Mouse (Mus musculus): ENCODE results near the gene Enpp3.

Gene Enpp3

DNA sequence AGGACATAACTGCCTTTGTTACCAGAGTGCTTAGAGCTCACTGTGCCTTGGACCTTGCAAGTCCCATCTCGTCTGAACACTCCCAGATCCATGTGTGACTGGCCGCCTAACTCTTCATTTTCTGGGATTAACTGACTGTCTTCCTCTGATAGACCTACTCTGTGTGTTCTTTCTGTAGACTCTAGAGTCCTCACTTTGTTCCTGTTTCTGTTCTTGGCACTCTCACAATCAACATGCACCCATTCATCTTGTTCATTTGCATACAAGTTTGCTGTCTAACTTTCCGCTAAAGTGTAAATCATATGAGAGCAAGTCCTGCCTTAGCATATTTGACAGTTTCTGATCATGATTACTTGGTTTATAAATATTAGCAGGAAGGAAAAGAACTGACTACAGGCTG, 79.4 kb downstream of the Enpp3 start:
- no peak for DNase-seq (ENCODE audit: low spot score in 2 of 2)

DNA sequence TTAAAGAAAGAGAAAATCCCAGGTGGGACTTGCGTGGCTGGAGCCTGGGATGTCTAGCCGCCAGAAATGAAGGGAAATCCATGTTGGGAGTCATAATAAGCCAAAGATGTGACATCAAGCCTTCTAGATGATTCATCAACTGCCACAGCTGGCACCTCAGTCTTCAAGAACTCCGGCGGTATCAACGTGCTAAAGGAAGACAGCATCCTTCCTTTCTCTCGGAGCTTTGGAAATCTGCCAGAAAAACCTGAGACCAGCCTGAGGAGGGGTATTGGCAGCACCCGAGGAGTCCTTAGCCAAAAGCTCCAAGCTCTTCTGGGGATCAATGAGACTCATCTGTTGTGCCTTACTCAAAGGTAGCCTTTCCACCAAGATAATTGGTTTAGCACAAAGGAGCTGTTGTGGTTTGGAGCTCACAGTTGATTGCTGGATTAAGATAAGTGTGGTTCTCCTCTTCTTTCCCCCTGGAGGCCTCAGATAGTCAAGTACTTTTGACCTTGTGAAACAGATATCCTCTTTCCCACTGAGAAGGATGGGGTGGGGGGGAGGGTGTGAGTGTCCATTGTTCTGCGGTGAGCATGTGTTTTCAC, 84.2 kb downstream of the Enpp3 start:
- DNase-seq (ENCODE audit: low spot score in 2 of 2) = no peak

DNA sequence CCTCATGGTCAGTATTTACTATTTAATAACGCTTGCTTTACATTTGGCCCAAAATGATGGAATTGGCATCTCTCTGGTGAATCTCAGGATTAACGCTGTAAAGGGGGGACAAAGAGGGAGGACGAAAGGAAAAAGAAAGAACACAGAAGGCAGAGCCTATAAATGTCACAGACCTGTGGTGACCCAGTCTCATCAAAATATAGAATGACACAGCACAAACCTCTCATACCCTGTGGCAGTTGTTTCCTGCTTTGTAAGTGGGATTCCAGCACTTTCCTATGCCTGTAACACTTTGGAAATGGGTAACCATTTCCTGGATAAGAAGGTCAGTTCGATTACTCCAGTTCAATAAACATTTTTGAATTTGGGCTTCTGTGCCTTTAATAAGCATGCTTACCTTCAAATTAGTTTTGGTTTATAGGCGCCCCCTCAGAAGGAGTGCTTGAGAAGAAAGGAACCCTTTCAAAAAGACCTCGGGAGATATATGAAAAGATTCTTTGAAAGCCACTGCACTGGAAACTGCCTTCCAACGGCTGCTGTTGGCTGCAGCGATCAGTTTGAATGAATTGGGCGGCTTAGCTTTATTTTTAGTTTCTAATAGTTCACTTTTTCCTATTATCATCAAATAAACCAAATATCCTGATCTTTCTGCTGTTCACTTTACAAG, 87.6 kb downstream of the Enpp3 start:
- no peak for DNase-seq (ENCODE audit: low spot score in 2 of 2)

DNA sequence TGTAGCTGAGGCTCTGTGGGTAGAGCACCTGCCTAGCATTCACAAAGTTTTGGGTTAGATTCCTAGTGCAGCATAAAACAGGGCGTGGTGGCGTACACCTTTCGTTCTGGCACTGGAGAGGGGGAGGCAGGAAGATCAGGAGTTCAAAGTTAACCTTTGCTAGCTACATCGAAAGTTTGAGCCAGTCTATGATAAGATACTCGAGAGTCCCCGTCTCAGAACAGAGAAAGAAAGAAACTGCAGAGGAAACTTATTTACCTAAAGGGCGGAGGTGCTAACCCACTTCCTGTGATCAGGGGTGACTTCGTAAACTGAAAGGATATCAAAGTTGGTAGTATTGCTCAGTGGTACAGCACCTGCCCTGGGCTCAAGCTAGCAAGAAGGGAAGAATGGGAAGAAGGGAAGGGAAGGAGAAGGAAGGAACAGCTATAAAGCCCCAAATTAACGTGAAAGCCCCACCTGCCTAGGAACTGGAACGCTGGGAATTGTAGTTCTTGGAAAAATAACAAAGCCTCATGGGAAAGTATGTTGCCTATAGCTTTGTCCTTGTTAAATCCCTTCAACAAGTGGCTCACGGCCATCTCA, 88.3 kb downstream of the Enpp3 start:
- DNase-seq (ENCODE audit: low spot score in 2 of 2) = no peak

DNA sequence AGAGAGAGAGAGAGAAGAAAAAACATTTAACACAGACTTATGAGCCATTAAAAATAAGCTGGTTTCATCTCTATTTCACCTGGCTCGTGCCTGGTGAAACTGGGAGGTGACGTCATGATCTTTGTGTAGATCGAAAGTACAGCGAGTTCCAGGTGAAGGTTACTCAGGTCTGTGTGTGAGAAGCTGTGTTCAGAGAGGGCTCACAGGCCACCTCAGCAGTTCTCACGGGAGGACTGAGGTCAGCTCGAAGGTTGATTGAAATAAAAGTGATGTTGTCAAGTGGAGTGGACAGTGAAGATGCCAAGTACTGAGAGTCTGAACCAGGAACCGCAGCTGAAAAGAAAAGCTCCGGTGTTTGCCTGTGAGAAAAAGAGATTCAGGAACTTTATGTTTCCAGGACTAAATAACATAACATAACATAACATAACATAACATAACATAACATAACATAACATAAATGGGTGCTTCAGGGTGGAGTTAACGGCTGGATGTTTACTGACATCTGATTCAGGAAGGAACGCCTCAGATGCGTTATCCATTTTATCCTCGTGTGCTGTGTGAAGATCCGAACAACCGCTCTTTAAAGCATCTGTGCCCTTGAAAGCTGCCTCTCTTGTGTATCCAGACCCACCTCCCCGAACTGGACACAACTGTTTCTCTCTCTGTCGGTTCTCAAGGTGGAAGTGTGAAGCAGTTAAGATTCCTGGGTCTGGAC, 88.9 kb downstream of the Enpp3 start:
- DNase-seq (ENCODE audit: low spot score in 2 of 2) = no peak

DNA sequence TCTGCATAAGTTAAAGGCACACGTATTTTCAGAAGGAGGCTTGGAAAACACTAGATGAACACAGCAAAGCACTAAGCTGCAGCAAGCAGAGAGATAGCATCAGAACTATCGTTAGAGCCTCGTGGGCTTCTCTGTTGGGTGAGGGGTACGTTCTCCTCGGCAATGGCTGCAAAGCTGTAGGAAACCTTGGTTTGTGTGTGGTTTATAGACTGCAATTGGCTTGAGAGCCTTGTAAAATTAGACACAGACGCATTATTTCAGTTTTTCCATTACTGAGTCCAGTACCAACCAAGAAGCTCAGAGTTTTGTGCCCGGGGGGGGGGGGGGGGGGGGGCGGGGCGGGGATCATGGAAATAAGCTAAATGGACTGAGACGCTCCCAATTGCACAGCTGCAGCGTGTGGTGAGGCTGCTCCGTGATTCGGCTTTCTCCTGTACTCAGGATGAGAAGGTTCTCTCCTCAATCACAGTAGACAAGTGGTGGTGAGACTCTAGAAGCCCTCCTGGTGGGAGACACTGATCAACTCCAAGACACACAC, 99.6 kb downstream of the Enpp3 start:
- no peak for DNase-seq (ENCODE audit: low spot score in 2 of 2)

DNA sequence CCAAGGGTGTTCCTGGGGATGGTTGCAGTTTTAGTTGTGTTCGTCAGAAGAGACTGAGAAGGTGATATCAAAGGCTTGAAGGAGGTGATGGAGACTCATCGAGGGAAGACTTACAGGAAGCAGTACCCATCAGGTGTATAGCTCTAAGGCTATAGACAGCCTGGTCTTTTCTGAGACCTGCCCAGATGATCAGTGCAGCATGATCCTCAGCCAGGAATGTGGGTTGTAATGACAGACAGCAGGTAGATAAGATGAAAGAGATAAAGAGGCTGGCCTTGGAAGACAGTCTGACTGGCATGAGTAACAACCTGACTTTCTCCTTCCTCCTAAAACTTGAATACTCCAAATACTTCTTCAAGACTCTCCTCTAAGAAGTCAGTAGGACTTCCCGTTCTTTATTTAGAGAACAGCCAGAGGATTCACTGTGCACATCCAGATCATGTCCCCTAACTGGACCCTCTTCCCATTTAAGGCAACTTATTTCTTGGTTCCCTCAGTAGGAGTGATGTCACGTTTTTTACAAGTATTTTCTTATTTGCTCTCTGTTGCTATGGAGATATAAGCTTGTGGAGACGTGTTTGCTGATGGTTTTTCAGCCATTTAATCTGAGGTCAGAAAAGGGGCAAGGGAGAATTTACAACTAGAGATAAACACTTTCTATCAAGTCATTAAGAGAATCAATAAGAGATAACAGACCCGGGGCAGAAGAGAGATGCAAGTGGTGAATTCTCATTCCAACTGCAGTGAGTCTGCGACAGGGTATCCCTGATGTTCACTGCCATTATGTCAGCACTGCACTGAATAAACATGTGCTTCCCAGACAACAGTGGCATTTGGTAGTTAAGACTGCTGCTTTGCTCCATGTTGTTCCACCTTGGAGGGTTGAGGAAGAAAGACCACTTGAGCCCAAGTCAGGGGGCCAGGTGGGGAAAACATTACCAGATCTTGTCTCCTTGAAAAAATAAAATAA, 101.1 kb downstream of the Enpp3 start:
- no peak for DNase-seq (ENCODE audit: low spot score in 2 of 2)

DNA sequence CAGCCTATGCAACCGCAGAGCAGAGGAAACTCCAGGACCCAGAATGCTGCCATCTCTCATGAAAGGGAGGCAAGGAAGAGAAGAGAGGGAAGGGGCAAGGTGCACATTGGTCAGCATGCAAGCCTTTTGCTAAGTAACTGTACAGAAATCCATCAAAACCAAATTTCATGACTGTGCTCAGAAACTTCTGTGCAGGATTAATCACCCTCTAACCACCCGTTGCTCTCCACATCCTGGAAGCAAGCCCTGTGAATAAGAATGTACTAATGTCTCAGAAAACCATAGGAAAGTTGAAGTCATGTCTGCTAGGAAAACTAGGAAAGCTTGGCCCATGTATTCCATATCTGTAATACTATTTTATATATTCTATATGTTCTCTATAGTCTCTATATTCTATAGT, 103.5 kb downstream of the Enpp3 start:
- DNase-seq (ENCODE audit: low spot score in 2 of 2) = no peak

DNA sequence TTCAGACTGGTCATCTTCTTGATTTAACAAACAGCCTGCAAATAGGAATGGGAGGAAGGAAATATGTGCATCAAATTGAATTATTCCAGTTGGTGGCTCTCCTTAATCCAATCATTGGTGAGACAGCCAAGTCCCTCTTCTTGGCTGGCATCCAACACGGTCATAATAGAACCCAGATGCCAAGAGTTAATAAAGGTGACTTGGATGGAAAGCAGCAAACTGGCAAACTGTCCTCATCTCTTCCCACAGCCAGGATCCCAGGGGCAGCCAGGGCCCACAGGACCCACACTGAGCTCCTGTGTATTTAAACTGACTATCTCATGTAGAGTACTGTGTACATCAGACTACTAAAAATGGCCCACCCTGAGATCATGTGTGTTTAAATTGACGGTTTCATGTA, 104.2 kb downstream of the Enpp3 start:
- DNase-seq (ENCODE audit: low spot score in 2 of 2) = no peak

DNA sequence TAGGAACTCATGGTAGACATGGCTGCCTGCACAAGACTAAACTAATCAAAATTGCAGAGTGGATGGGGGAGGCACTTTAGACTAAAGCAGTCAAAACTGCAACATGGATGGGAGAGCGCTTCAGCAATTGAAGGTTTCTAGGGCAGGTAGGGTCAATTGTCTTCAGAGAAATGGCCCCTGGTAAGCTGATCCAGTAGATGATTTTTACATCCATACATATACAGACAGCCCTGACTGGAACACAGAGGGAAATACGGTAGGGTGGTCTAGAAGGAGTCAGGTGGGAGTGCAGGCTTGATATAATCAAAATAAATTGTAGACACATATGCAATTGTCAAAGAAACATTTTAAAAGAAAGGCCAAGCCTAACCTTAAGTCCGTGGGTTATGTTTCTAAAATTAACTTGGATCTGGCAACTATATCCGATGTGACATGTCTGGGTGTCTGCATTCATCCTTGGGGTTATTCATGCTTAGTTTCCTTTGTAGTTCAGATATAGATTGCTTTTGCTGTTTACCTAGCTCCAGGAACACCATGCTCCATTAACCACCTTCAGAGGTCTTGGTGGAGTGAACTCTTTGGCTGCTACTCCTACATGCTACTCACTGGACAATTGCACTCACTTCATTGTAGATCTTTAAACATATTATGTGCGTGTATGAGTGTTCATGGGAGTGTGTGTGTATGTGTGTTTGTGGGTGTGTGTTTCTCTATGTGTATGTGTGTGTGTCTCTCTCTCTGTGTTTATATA, 107.4 kb downstream of the Enpp3 start:
- DNase-seq (ENCODE audit: low spot score in 2 of 2) = no peak

DNA sequence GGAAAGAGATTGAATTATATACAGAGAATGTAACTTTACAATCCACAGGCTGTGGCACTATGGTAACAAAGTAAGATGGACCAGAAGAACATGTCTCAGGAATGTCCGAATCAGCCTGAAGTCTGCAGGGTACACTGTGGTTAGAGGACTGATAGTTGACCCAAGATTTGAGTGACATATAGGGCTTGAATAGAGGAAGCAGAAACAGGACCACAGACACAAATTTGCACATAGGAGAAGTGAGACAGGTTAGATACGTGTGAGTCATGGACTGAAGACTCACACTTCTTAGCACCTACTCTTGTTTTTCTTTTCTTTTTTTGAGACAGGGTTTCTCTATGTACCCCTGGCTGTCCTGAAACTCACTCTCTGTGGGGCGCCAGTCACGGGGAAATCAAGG, 115.1 kb downstream of the Enpp3 start:
- DNase-seq (ENCODE audit: low spot score in 2 of 2) = no peak

DNA sequence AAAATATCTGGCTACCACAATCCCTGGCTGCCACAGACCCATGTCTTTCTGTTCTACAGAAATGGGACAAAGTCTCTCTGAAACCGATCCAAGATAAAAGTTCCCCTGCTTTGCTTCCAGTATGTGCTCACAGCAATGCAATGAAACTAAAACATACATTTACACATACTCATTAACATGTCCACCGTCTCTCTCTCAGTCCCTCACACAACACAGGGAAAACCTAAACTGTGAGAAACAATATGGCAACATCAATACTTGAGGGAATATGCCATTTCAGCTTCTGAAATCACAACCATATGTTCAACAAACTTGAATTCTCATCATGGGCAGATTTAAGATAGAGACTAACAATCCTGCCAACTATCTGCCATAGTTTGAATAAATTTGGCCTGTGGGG, 117.4 kb downstream of the Enpp3 start:
- DNase-seq (ENCODE audit: low spot score in 2 of 2) = no peak

Data from frontal cortex, postnatal 14 days (tissue).